Mouse (Mus musculus) layer of hippocampus, postnatal 36 days (tissue): ENCODE measurements around the gene Vti1a. TPM values are rescaled to one million over a fixed set of nuclear protein-coding genes. Genes with fewer than 3 reads are reported as not detected.

Experiments
- DNase-seq, 2 experiments: peaks; one replicate each; pipeline ENCODE4 v3.0.0; 2022
- total RNA-seq, 2 experiments: library from RNA; stranded (reverse); gene quantifications; 2 replicates each; pipeline ENCODE4 v1.2.3; 2021

Vti1a gene
- total RNA-seq, 2 experiments from 2014 or later, result 60.1 to 61.2 TPM

- DNase-seq, result no peak
Observed at GRCm38 (mm10) chr19:55564104-55564938, 248.2 kb downstream of the Vti1a start.

GRCm38 (mm10) chr19:55565111-55565510, 249.0 kb downstream of the Vti1a start:
- DNase-seq, result no peak

- DNase-seq, result no peak
Observed at GRCm38 (mm10) chr19:55565523-55566369, 249.7 kb downstream of the Vti1a start.

GRCm38 (mm10) chr19:55569114-55569513, 253.0 kb downstream of the Vti1a start:
- no peak for DNase-seq

- no peak for DNase-seq
Observed at GRCm38 (mm10) chr19:55569894-55570293, 253.8 kb downstream of the Vti1a start.

- no peak for DNase-seq
Observed at GRCm38 (mm10) chr19:55570520-55571296, 254.6 kb downstream of the Vti1a start.

- no peak for DNase-seq
Observed at GRCm38 (mm10) chr19:55571486-55571885, 255.4 kb downstream of the Vti1a start.

- no peak for DNase-seq
Observed at GRCm38 (mm10) chr19:55577306-55578042, 261.4 kb downstream of the Vti1a start.

GRCm38 (mm10) chr19:55578094-55579085, 262.3 kb downstream of the Vti1a start:
- peak; percentile 49 to 55 for DNase-seq

- DNase-seq, result no peak
Observed at GRCm38 (mm10) chr19:55579310-55579709, 263.2 kb downstream of the Vti1a start.

- no peak for DNase-seq
Observed at GRCm38 (mm10) chr19:55580152-55580551, 264.1 kb downstream of the Vti1a start.

GRCm38 (mm10) chr19:55580667-55581066, 264.6 kb downstream of the Vti1a start:
- DNase-seq, result no peak

- no peak for DNase-seq
Observed at GRCm38 (mm10) chr19:55582896-55583653, 267.0 kb downstream of the Vti1a start.

GRCm38 (mm10) chr19:55585270-55586224, 269.5 kb downstream of the Vti1a start:
- DNase-seq, result no peak

GRCm38 (mm10) chr19:55587638-55588421, 271.7 kb downstream of the Vti1a start:
- DNase-seq, result no peak

GRCm38 (mm10) chr19:55588948-55589896, 273.1 kb downstream of the Vti1a start:
- no peak for DNase-seq
